Mouse (Mus musculus) CH12.LX (cell line): ENCODE data around the gene Krtap19-3.

Experiments
- CTCF ChIP-seq, 2 experiments: IDR thresholded peaks in 1 of 2; conservative IDR thresholded peaks in 1 of 2; 2 replicates each; pipeline ENCODE4 v1.5.1; 2011 to 2012; ENCODE audit warnings: low read depth in 2 of 2, low read length in 2 of 2, improper control_type of control experiment in 1 of 2, inconsistent platforms in 1 of 2, mild to moderate bottlenecking in 1 of 2, moderate library complexity in 1 of 2
- JUND ChIP-seq: conservative IDR thresholded peaks from 2 replicates; pipeline ENCODE4 v1.6.1; 2011; ENCODE audit warnings: low read depth, low read length, improper control_type of control experiment
- NELFE ChIP-seq: IDR thresholded peaks from 2 replicates; pipeline ENCODE4 v1.6.1; 2011; ENCODE audit warnings: low read depth, low read length, improper control_type of control experiment
- NRF1 ChIP-seq: IDR thresholded peaks from 2 replicates; pipeline ENCODE4 v1.6.1; 2014; ENCODE audit warnings: low read depth, mild to moderate bottlenecking, inconsistent platforms, low read length, improper control_type of control experiment, moderate library complexity
- POLR2A ChIP-seq: IDR thresholded peaks from 2 replicates; pipeline ENCODE4 v1.6.1; 2011; ENCODE audit warnings: low read depth, mild to moderate bottlenecking, improper control_type of control experiment, low read length
- USF1 ChIP-seq: IDR thresholded peaks from 2 replicates; pipeline ENCODE4 v1.6.1; 2014; ENCODE audit warnings: low read depth, mild to moderate bottlenecking, inconsistent platforms, low read length, improper control_type of control experiment

- no peak for TF ChIP-seq CTCF (conservative IDR thresholded peaks at IDR 0.05 in 1 of 2, IDR thresholded peaks at IDR 0.05 in 1 of 2; ENCODE audit: low read depth in 2 of 2, low read length in 2 of 2)
- no peak for TF ChIP-seq NELFE
- TF ChIP-seq POLR2A = no peak
- TF ChIP-seq JUND = no peak
- TF ChIP-seq NRF1 = no peak
- no peak for TF ChIP-seq USF1
Measured at GRCm38 (mm10) chr16:88896357-88896756, 18.5 kb upstream of the Krtap19-3 start, which contains the start of gene Krtap19-5.
